Mouse (Mus musculus): ENCODE measurements around the gene Apbb2. TPM values are rescaled to one million over a fixed set of nuclear protein-coding genes. Genes with fewer than 3 reads are reported as not detected.

Apbb2 gene
- total and polyA plus RNA-seq, 3 experiments, result 26.7 to 40.0 (median 39.9) TPM

DNA sequence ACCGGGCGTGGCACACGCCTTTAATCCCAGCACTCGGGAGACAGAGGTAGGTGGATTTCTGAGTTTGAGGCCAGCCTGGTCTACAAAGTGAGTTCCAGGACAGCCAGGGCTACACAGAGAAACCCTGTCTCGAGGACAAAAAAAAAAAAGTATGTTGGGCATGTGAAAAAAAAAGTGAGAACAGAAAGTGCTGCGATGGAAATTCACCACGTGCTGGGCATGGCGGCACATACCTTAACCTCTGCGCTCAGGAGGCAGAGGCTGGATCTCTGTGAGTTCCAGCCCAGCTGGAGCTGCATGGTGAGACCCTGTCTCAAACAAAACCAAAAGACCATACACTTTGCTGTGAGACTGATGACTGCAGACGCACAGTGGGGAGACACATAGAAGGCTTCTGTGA lies 363.5 kb downstream of the Apbb2 start:
- H3K4me3 ChIP-seq, result no peak overlapping the region
- H3K27me3 ChIP-seq (ENCODE audit: control insufficient read depth, insufficient read depth, low read length), result no peaks in the 10 kb centered on the region
- no peak overlapping the region for H3K27ac ChIP-seq
- peaks cover 2% of the 10 kb centered on the region for H3K4me1 ChIP-seq (ENCODE audit: control insufficient read depth, insufficient read depth, low read length)
- no peaks in the 10 kb centered on the region for H3K36me3 ChIP-seq (ENCODE audit: control insufficient read depth, insufficient read depth, low read length)
- intact Hi-C loops (cut with DNase I), result no loop called here
- WGBS, result 89% methylated on average over 10 of the region's 10 CpGs
- no peak overlapping the region for H3K9ac ChIP-seq (ENCODE audit: low read depth, low read length)
- no peak for TF ChIP-seq POLR2A (IDR thresholded peaks at IDR 0.05; ENCODE audit: insufficient read depth, low read depth, low read length)
- TF ChIP-seq CTCF (IDR thresholded peaks at IDR 0.05), result no peak
- no peak for TF ChIP-seq EP300 (IDR thresholded peaks at IDR 0.05; ENCODE audit: insufficient read depth, low read depth, low read length)
- H3K79me2 ChIP-seq (replicated peaks; ENCODE audit: control insufficient read depth, insufficient read depth, low read length), result no peaks in the 10 kb centered on the region
- DNase-seq, result no peak

DNA sequence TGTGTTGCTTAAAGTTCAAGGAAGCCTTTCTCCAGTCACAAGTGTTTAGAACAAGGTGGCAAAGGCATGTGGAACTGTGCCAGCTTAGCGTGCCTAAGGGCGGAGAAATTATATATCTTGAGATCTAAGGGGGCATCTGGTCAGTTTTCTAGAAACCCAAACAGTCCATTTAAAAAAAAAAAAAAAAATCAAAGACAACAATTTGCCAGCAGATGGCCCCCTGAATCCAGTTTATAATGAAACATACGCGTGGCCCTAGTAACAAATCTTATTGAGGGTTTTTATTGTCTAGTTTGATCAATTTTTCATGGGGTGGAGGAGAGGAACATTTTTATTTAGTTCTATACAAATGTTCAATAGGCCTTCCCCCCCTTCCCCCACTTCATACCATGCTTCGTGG lies 365.4 kb downstream of the Apbb2 start:
- intact Hi-C loops (cut with DNase I), result no loop called here
- H3K4me1 ChIP-seq (ENCODE audit: control insufficient read depth, insufficient read depth, low read length), result no peaks in the 10 kb centered on the region

More for the DNA sequence above, 365.4 kb downstream of the Apbb2 start:
- H3K27me3 ChIP-seq (ENCODE audit: control insufficient read depth, insufficient read depth, low read length), result no peaks in the 10 kb centered on the region
- no peak overlapping the region for H3K9ac ChIP-seq (ENCODE audit: low read depth, low read length)
- peak; percentile 38 for TF ChIP-seq CTCF (IDR thresholded peaks at IDR 0.05)
- no peak for TF ChIP-seq EP300 (IDR thresholded peaks at IDR 0.05; ENCODE audit: insufficient read depth, low read depth, low read length)
- no peak overlapping the region for H3K4me3 ChIP-seq
- no peaks in the 10 kb centered on the region for H3K79me2 ChIP-seq (replicated peaks; ENCODE audit: control insufficient read depth, insufficient read depth, low read length)
- no peak for DNase-seq
- no peaks in the 10 kb centered on the region for H3K36me3 ChIP-seq (ENCODE audit: control insufficient read depth, insufficient read depth, low read length)
- no peak overlapping the region for H3K27ac ChIP-seq
- 46% methylated on average over 5 of the region's 5 CpGs for WGBS

Other genes with a start within 250 kb of the Apbb2 start
- 10 to 100 TPM in 1 of 2 experiments, 1 to 10 TPM in 1; 7.2 to 10.3 TPM for gene Uchl1, start 57.3 kb upstream of the Apbb2 start, total RNA-seq (2021)
- gene Uchl1, start 57.3 kb upstream of the Apbb2 start, polyA plus RNA-seq (2012; rRNA removed), result 13.4 and 20.8 TPM in 2 replicates
- 100 to 1,000 TPM; 230 to 277 TPM for gene Limch1, start 127.0 kb upstream of the Apbb2 start, total RNA-seq (2021)
- 60.2 and 120 TPM in 2 replicates for gene Limch1, start 127.0 kb upstream of the Apbb2 start, polyA plus RNA-seq (2012; rRNA removed)